Mouse (Mus musculus): ENCODE data around the gene Cdc5l.
"Not testable (repeated sequence)": the region's sequence is repeated elsewhere in the genome, so short reads cannot be mapped to it uniquely, and the experiment has no call there.

Cdc5l gene

GRCm38 (mm10) chr17:45432706-45433398 is 685 bp downstream of the Cdc5l start:
- no peak for DNase-seq

- no peak for DNase-seq
Observed at GRCm38 (mm10) chr17:45432007-45432406, 1.5 kb downstream of the Cdc5l start.

- DNase-seq, result no peak
Observed at GRCm38 (mm10) chr17:45417387-45417786, 16.1 kb downstream of the Cdc5l start.

GRCm38 (mm10) chr17:45411617-45412016 is 21.9 kb downstream of the Cdc5l start:
- not testable (repeated sequence) for DNase-seq

- DNase-seq, result no peak
Observed at GRCm38 (mm10) chr17:45408719-45409118, 24.8 kb downstream of the Cdc5l start.

- no peak for DNase-seq
Observed at GRCm38 (mm10) chr17:45406281-45406680, 27.3 kb downstream of the Cdc5l start.

GRCm38 (mm10) chr17:45403207-45403606 is 30.3 kb downstream of the Cdc5l start:
- DNase-seq, result no peak

GRCm38 (mm10) chr17:45402601-45403000 is 30.9 kb downstream of the Cdc5l start:
- no peak for DNase-seq

- no peak for DNase-seq
Observed at GRCm38 (mm10) chr17:45402126-45402525, 31.4 kb downstream of the Cdc5l start.

GRCm38 (mm10) chr17:45401126-45401905 is 32.2 kb downstream of the Cdc5l start:
- no peak for DNase-seq

GRCm38 (mm10) chr17:45398021-45398420 is 35.5 kb downstream of the Cdc5l start:
- DNase-seq, result no peak

- DNase-seq, result no peak
Observed at GRCm38 (mm10) chr17:45397541-45397940, 36.0 kb downstream of the Cdc5l start.

- no peak for DNase-seq
Observed at GRCm38 (mm10) chr17:45394612-45395011, 38.9 kb downstream of the Cdc5l start.

- no peak for DNase-seq
Observed at GRCm38 (mm10) chr17:45393765-45394164, 39.8 kb downstream of the Cdc5l start.

- DNase-seq, result peak; percentile 27
Observed at GRCm38 (mm10) chr17:45389896-45390295, 43.6 kb downstream of the Cdc5l start.

GRCm38 (mm10) chr17:45386986-45387385 is 46.6 kb downstream of the Cdc5l start:
- DNase-seq, result no peak

- DNase-seq, result no peak
Observed at GRCm38 (mm10) chr17:45383305-45383704, 50.2 kb downstream of the Cdc5l start.

GRCm38 (mm10) chr17:45379271-45379784 is 54.2 kb downstream of the Cdc5l start:
- no peak for DNase-seq

- no peak for DNase-seq
Observed at GRCm38 (mm10) chr17:45377323-45377722, 56.2 kb downstream of the Cdc5l start.

- peak; percentile 79 for DNase-seq
Observed at GRCm38 (mm10) chr17:45373987-45374608, 59.4 kb downstream of the Cdc5l start.

GRCm38 (mm10) chr17:45371042-45371441 is 62.5 kb downstream of the Cdc5l start:
- no peak for DNase-seq

- no peak for DNase-seq
Observed at GRCm38 (mm10) chr17:45370535-45370934, 63.0 kb downstream of the Cdc5l start.

GRCm38 (mm10) chr17:45364871-45365270 is 68.7 kb downstream of the Cdc5l start:
- DNase-seq, result no peak

- no peak for DNase-seq
Observed at GRCm38 (mm10) chr17:45360950-45361349, 72.6 kb downstream of the Cdc5l start.
